Mouse (Mus musculus) forebrain, embryonic 15.5 days (tissue): Measurements from ENCODE around the gene Hsdl1. TPM values are rescaled to one million over a fixed set of nuclear protein-coding genes. Genes with fewer than 3 reads are reported as not detected.

Source experiments
- ATAC-seq: fragments of 200-750 bp; cut with Nextera tagmentation; replicated peaks from 2 replicates; pipeline ENCODE4 v1.8.0; 2017; ENCODE audit warnings: mild to moderate bottlenecking, moderate TSS enrichment, moderate library complexity
- H3K27ac ChIP-seq: fragments of 300-500 bp; sonication (generic); replicated peaks from 2 replicates; pipeline ENCODE4 v1.5.1; 2015; ENCODE audit warnings: mild to moderate bottlenecking, inconsistent platforms
- H3K27me3 ChIP-seq: fragments of 300-500 bp; sonication (generic); 2 replicates; pipeline ENCODE4 v1.6.1; 2015; ENCODE audit warnings: inconsistent platforms
- H3K36me3 ChIP-seq: fragments of 300-500 bp; sonication (generic); 2 replicates; pipeline ENCODE4 v1.6.1; 2015; ENCODE audit warnings: mild to moderate bottlenecking, inconsistent platforms
- H3K4me1 ChIP-seq: fragments of 300-500 bp; sonication (generic); 2 replicates; pipeline ENCODE4 v1.6.1; 2015; ENCODE audit warnings: inconsistent platforms
- H3K4me2 ChIP-seq: fragments of 300-500 bp; sonication (generic); replicated peaks from 2 replicates; pipeline ENCODE4 v1.6.1; 2015; ENCODE audit warnings: mild to moderate bottlenecking, inconsistent platforms
- H3K4me3 ChIP-seq: fragments of 300-500 bp; sonication (generic); 2 replicates; pipeline ENCODE4 v1.5.1; 2015; ENCODE audit warnings: mild to moderate bottlenecking, inconsistent platforms
- H3K9ac ChIP-seq: fragments of 300-500 bp; sonication (generic); replicated peaks from 2 replicates; pipeline ENCODE4 v1.6.1; 2015; ENCODE audit warnings: mild to moderate bottlenecking, inconsistent platforms
- H3K9me3 ChIP-seq: fragments of 300-500 bp; sonication (generic); 2 replicates; pipeline ENCODE4 v1.6.1; 2016; ENCODE audit warnings: inconsistent platforms
- WGBS: fragments of 180-500 bp; shearing (Covaris S2); methylation state at CpG from one replicate; pipeline ENCODE4 v1.1.7; 2015; ENCODE audit warnings: mixed read lengths; 5-methylcytosine and 5-hydroxymethylcytosine counted together
- polyA plus RNA-seq: library from polyadenylated mRNA; unstranded; fragments of >200 nt; fragmentation: Nextera tagmentation; extraction: Ambion mirVana; gene quantifications from 2 replicates; pipeline ENCODE4 v1.2.1, GENCODE M21; 2015

Gene Hsdl1
- polyA plus RNA-seq, 1 experiment from 2014 or later: 161 TPM

DNA sequence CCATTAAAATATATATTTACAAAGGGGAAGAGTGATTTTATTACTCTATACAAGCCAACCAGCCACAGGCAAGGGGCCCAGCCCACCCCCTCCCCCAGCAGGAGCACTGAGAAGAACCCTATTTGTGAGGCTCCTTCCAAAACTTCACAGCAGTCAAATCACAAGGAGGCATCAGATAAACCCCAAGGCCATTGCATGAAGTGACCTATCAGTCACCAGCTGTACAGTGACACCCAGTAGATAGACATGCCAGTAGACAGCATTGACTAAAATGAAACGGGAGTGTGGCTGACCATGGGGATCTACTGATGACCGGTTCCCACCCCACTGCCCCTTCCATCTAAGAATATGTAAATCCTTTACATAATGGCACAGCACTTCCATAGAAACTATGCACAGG, 22.0 kb downstream of the Hsdl1 start:
- Histone ChIP-seq H3K4me2 (no peak overlapping the region), H3K4me1 (peaks cover 28% of the 10 kb centered on the region), H3K36me3 (no peaks in the 10 kb centered on the region), H3K27ac (no peak overlapping the region), H3K9me3 (no peaks in the 10 kb centered on the region), H3K27me3 (no peaks in the 10 kb centered on the region), H3K4me3 (no peak overlapping the region), H3K9ac (no peak overlapping the region)
- no peak for ATAC-seq
- WGBS: 57% methylated on average over 2 of the region's 2 CpGs

DNA sequence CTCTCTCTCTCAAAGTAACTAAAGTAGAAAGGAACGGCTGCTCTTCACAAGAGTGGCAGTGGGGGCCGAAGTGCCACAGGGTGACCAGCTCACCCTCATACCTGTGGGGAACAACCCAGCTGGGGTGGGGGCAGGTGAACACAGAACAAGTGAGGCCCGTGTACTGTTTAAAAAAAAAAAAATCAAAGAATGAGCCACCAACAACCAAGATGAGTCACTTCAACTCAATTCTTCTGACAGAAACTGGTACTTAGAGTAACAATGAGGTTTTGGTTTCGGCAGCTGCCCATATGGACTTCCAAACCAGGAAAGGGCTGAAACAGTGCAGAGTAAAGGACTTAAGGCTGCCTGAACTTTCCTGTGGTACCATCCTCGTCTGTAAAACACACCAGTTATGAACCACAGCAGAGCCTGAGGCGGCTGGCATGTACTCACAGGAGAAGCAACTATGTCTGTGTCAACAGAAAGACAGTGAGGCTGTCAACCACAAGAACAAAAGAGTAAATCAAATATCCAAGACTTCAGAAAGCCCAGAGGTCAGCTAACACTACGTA, 26.3 kb downstream of the Hsdl1 start:
- no peaks in the 10 kb centered on the region for H3K27me3 ChIP-seq
- peaks cover 25% of the 10 kb centered on the region for H3K36me3 ChIP-seq
- no peak overlapping the region for H3K4me3 ChIP-seq
- H3K27ac ChIP-seq: no peak overlapping the region
- H3K9me3 ChIP-seq: no peaks in the 10 kb centered on the region
- H3K4me1 ChIP-seq: no peaks in the 10 kb centered on the region
- no peak overlapping the region for H3K4me2 ChIP-seq
- WGBS: 84% methylated on average over 7 of the region's 7 CpGs
- ATAC-seq: no peak
- no peak overlapping the region for H3K9ac ChIP-seq

DNA sequence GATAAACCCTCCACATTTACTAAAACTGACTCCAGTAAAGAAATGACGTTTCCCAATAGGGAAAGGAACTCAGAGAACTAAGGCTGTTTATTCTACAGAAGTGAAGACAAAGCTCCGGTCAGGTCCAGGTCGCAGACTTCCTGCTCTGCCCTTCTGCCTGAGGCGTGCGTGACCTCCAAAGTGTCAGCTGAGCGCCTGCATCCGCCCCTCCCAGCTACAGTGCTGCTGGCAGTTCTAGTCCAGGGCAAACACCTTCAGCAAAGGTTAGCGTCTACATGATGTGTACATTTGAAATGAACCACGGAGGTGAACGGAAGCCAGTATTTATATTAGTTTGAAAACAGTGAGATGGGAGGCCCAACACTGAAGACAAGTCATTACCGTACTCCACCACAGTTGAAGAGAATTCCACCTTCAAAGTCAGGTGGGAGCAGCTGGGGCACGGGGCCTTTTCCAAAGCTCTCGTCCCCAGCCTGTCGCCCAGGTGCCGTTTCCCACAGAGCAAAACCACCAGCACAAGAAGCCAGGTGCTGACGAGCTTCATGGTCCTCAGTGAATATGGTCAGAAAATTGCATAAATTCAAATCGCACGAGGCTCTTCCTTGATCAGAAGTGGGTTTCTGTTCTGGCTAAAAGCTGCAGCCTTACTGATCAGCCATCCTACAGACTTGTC, 27.8 kb downstream of the Hsdl1 start:
- H3K9ac ChIP-seq: no peak overlapping the region
- no peak overlapping the region for H3K27ac ChIP-seq
- no peak for ATAC-seq
- no peaks in the 10 kb centered on the region for H3K27me3 ChIP-seq
- peaks cover 37% of the 10 kb centered on the region for H3K36me3 ChIP-seq
- H3K4me2 ChIP-seq: no peak overlapping the region
- no peaks in the 10 kb centered on the region for H3K9me3 ChIP-seq
- no peak overlapping the region for H3K4me3 ChIP-seq
- H3K4me1 ChIP-seq: no peaks in the 10 kb centered on the region
- 90% methylated on average over 18 of the region's 18 CpGs for WGBS

DNA sequence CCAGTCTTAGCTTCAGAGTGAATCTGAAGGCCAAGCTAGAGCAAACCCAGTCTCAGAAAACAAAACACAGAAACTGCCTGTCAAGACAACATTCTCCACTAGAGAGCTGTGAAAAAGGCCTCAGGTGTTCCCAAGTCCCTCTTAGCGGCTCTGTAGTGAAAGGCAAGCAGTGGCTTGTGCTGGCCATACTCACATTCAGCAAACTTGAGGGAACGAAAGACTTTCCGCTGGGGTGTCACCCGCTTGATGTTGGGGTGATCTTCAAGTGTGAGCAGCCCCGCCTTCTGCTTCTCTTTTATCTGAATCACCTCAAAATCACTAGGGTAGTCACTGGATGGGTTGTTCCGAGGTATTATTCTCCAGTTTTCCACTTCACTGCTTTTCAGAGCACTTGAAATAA, 29.2 kb downstream of the Hsdl1 start:
- peaks cover 51% of the 10 kb centered on the region for H3K36me3 ChIP-seq
- H3K9ac ChIP-seq: no peak overlapping the region
- no peak overlapping the region for H3K4me2 ChIP-seq
- no peaks in the 10 kb centered on the region for H3K27me3 ChIP-seq
- H3K27ac ChIP-seq: no peak overlapping the region
- WGBS: 79% methylated on average over 6 of the region's 6 CpGs
- H3K9me3 ChIP-seq: no peaks in the 10 kb centered on the region
- H3K4me1 ChIP-seq: no peaks in the 10 kb centered on the region
- ATAC-seq: no peak
- no peak overlapping the region for H3K4me3 ChIP-seq

DNA sequence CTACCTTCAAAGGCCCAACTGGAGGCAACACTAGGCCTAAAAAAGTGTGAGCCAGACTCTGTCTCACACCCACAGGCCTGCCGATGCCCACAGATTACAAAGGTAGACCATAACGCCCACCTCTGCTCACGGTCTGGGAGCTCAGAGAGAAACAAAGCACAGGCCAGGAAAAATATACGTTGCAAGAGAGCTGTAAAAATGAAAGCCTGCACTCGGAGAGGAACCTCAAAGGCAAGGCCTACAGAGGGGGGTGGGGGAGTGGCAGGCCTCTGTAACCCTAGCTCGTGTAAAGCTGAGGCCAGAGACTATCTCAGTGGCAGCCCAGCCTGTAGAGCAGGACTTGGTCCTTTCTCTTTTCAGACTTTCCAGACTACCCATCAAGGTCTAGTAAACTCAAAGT, 29.8 kb downstream of the Hsdl1 start:
- 77% methylated on average over 6 of the region's 6 CpGs for WGBS
- Histone ChIP-seq H3K9ac (no peak overlapping the region), H3K4me2 (no peak overlapping the region), H3K4me1 (no peaks in the 10 kb centered on the region), H3K36me3 (peaks cover 57% of the 10 kb centered on the region), H3K4me3 (no peak overlapping the region), H3K27me3 (no peaks in the 10 kb centered on the region), H3K27ac (no peak overlapping the region), H3K9me3 (no peaks in the 10 kb centered on the region)
- ATAC-seq: no peak

- no peaks in the 10 kb centered on the region for H3K27me3 ChIP-seq
- H3K36me3 ChIP-seq: peaks cover 63% of the 10 kb centered on the region
- no peak overlapping the region for H3K4me2 ChIP-seq
- H3K9ac ChIP-seq: no peak overlapping the region
- H3K4me1 ChIP-seq: no peaks in the 10 kb centered on the region
- WGBS: 82% methylated on average over 3 of the region's 3 CpGs
- no peak overlapping the region for H3K27ac ChIP-seq
- ATAC-seq: no peak
- no peaks in the 10 kb centered on the region for H3K9me3 ChIP-seq
- H3K4me3 ChIP-seq: no peak overlapping the region
These were observed 30.4 kb downstream of the Hsdl1 start for GRCm38 (mm10) chr8:119544606-119545005.

DNA sequence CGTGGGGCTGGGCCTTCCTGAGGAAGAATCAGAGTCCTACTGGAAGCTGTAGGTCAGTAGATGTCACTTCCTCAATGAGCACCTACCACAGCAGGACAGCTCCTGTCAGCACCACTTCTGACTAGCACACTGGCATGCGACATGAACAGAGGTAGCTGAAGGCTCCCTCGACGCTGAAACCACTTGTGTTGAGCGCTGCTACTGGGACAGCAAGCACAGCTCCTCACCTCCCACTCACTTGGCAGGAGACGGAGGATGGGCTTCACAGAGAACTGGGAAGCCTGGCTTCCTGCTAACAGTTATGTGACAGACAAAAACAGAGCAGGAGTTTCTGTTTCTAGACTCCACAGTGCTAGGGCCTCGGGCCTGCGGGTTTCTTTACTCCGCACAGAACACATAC, 43.0 kb downstream of the Hsdl1 start:
- Histone ChIP-seq H3K4me2 (no peak overlapping the region), H3K4me1 (peaks cover 4% of the 10 kb centered on the region; the same call in 1 of the 2 replicates), H3K9me3 (no peaks in the 10 kb centered on the region), H3K27ac (no peak overlapping the region), H3K36me3 (peaks cover 89% of the 10 kb centered on the region), H3K27me3 (no peaks in the 10 kb centered on the region), H3K4me3 (no peak overlapping the region), H3K9ac (no peak overlapping the region)
- ATAC-seq: no peak
- 91% methylated on average over 9 of the region's 9 CpGs for WGBS

DNA sequence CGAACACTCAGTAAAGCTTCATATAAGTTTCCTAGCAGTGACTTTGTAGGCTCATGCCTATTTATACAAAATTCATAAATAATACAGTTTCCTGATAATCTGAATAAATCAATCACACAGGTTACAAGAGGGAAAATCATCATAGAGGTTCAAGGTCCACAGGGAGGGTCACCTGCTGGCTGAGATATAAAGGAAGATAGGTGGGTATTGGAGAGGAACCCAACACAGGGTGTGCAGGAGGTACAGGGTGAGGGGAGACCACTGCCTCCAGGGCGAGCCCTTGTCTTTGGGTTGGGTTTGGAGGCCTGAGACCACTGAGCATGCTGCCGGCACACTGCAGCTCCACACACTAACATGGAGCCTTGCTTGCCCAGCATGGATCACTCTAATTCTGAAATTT, 43.6 kb downstream of the Hsdl1 start:
- no peak for ATAC-seq
- H3K9ac ChIP-seq: no peak overlapping the region
- WGBS: 93% methylated on average over 3 of the region's 3 CpGs
- peaks cover 86% of the 10 kb centered on the region for H3K36me3 ChIP-seq
- no peak overlapping the region for H3K4me2 ChIP-seq
- no peaks in the 10 kb centered on the region for H3K27me3 ChIP-seq
- no peaks in the 10 kb centered on the region for H3K9me3 ChIP-seq
- H3K4me1 ChIP-seq: peaks cover 4% of the 10 kb centered on the region; the same call in 1 of the 2 replicates
- H3K27ac ChIP-seq: no peak overlapping the region
- no peak overlapping the region for H3K4me3 ChIP-seq

DNA sequence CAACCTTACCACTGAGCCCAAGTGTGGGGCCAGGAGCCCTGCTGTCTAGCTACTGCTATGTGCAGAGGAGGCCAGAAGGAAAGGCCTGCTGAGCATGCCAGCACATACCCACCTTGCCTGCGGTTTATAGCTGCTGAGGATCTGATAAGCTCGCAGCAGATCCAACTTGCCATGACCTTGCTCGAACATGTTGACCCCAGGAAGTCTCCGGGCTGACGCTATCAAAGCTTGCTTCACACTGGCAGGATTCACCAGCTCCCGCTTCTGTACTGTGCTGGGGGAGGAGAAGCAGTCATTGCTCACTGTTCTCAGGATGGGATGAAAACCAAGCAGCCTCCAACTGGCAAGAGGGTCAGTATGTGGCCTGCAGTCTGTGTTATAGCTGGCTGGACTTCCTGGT, 44.0 kb downstream of the Hsdl1 start:
- H3K4me2 ChIP-seq: no peak overlapping the region
- 91% methylated on average over 6 of the region's 6 CpGs for WGBS
- ATAC-seq: no peak

GRCm38 (mm10) chr8:119528762-119529161, 46.2 kb downstream of the Hsdl1 start:
- H3K27me3 ChIP-seq: no peaks in the 10 kb centered on the region
- peaks cover 82% of the 10 kb centered on the region for H3K36me3 ChIP-seq
- no peak overlapping the region for H3K27ac ChIP-seq
- H3K4me2 ChIP-seq: no peak overlapping the region
- no peak for ATAC-seq
- H3K4me3 ChIP-seq: no peak overlapping the region
- no peaks in the 10 kb centered on the region for H3K4me1 ChIP-seq
- WGBS: 93% methylated on average over 7 of the region's 7 CpGs
- no peak overlapping the region for H3K9ac ChIP-seq
- no peaks in the 10 kb centered on the region for H3K9me3 ChIP-seq

More for the DNA sequence above, 44.0 kb downstream of the Hsdl1 start:
- no peaks in the 10 kb centered on the region for H3K27me3 ChIP-seq
- H3K9me3 ChIP-seq: no peaks in the 10 kb centered on the region
- H3K27ac ChIP-seq: no peak overlapping the region
- H3K4me1 ChIP-seq: peaks cover 4% of the 10 kb centered on the region; the same call in 1 of the 2 replicates
- no peak overlapping the region for H3K9ac ChIP-seq
- H3K4me3 ChIP-seq: no peak overlapping the region
- H3K36me3 ChIP-seq: peaks cover 82% of the 10 kb centered on the region

- peaks cover 88% of the 10 kb centered on the region for H3K36me3 ChIP-seq
- H3K27me3 ChIP-seq: no peaks in the 10 kb centered on the region
- no peak overlapping the region for H3K27ac ChIP-seq
- 67% methylated on average over 7 of the region's 7 CpGs for WGBS
- H3K4me1 ChIP-seq: no peaks in the 10 kb centered on the region
- no peak overlapping the region for H3K4me3 ChIP-seq
- no peak overlapping the region for H3K4me2 ChIP-seq
- no peak overlapping the region for H3K9ac ChIP-seq
- no peaks in the 10 kb centered on the region for H3K9me3 ChIP-seq
- ATAC-seq: no peak
These were observed 54.9 kb downstream of the Hsdl1 start for GRCm38 (mm10) chr8:119520102-119520501.

- 45% methylated on average over 5 of the region's 5 CpGs for WGBS
- no peak overlapping the region for H3K27ac ChIP-seq
- H3K4me2 ChIP-seq: no peak overlapping the region
- peaks cover 88% of the 10 kb centered on the region for H3K36me3 ChIP-seq
- H3K4me3 ChIP-seq: no peak overlapping the region
- H3K27me3 ChIP-seq: no peaks in the 10 kb centered on the region
- no peak for ATAC-seq
- H3K4me1 ChIP-seq: no peaks in the 10 kb centered on the region
- H3K9me3 ChIP-seq: no peaks in the 10 kb centered on the region
- no peak overlapping the region for H3K9ac ChIP-seq
These were observed 58.3 kb downstream of the Hsdl1 start for GRCm38 (mm10) chr8:119516674-119517073.

GRCm38 (mm10) chr8:119515767-119516166, 59.2 kb downstream of the Hsdl1 start:
- no peak overlapping the region for H3K4me3 ChIP-seq
- H3K27me3 ChIP-seq: no peaks in the 10 kb centered on the region
- H3K4me2 ChIP-seq: no peak overlapping the region
- no peak for ATAC-seq
- no peak overlapping the region for H3K9ac ChIP-seq
- 46% methylated on average over 3 of the region's 3 CpGs for WGBS
- peaks cover 84% of the 10 kb centered on the region for H3K36me3 ChIP-seq
- no peak overlapping the region for H3K27ac ChIP-seq
- no peaks in the 10 kb centered on the region for H3K4me1 ChIP-seq
- H3K9me3 ChIP-seq: no peaks in the 10 kb centered on the region
